Mouse (Mus musculus) liver, embryonic 16.5 days (tissue): ENCODE measurements around the gene Negr1. TPM values are rescaled to one million over a fixed set of nuclear protein-coding genes. Genes with fewer than 3 reads are reported as not detected.

Experiments
- ATAC-seq: fragments of 200-750 bp; cut with Nextera tagmentation; 2 replicates; pipeline ENCODE4 v1.8.0; 2017; ENCODE audit warnings: low read depth, mild to moderate bottlenecking, moderate number of reproducible peaks, moderate library complexity
- H3K27ac ChIP-seq: fragments of 300-500 bp; sonication (generic); 2 replicates; pipeline ENCODE4 v1.5.1; 2014; ENCODE audit warnings: mild to moderate bottlenecking, low read length
- H3K27me3 ChIP-seq: fragments of 300-500 bp; sonication (generic); 2 replicates; pipeline ENCODE4 v1.6.1; 2014; ENCODE audit warnings: low read depth, low read length, mixed read lengths; ENCODE audit not compliant: control insufficient read depth, insufficient read depth
- H3K36me3 ChIP-seq: fragments of 300-500 bp; sonication (generic); 2 replicates; pipeline ENCODE4 v1.6.1; 2014; ENCODE audit warnings: mild to moderate bottlenecking; ENCODE audit not compliant: control insufficient read depth, insufficient read depth
- H3K4me1 ChIP-seq: fragments of 300-500 bp; sonication (generic); 2 replicates; pipeline ENCODE4 v1.6.1; 2014; ENCODE audit warnings: low read depth, low read length, mixed read lengths; ENCODE audit not compliant: control insufficient read depth
- H3K4me2 ChIP-seq: fragments of 300-500 bp; sonication (generic); 2 replicates; pipeline ENCODE4 v1.6.1; 2014; ENCODE audit warnings: low read depth, low read length, mixed read lengths
- H3K4me3 ChIP-seq: fragments of 300-500 bp; sonication (generic); 2 replicates; pipeline ENCODE4 v1.5.1; 2014; ENCODE audit warnings: low read depth, mild to moderate bottlenecking, low read length
- H3K9ac ChIP-seq: fragments of 300-500 bp; sonication (generic); 2 replicates; pipeline ENCODE4 v1.6.1; 2014; ENCODE audit warnings: low read depth, low read length
- H3K9me3 ChIP-seq: fragments of 300-500 bp; sonication (generic); replicated peaks from 2 replicates; pipeline ENCODE4 v1.6.1; 2016; ENCODE audit warnings: low read length; ENCODE audit not compliant: control insufficient read depth
- WGBS: fragments of 180-500 bp; shearing (Covaris S2); extraction: QIAGEN DNeasy Blood & Tissue Kit; methylation state at CpG from one replicate; pipeline ENCODE4 v1.1.7; 2014; ENCODE audit not compliant: insufficient replicate concordance; 5-methylcytosine and 5-hydroxymethylcytosine counted together
- polyA plus RNA-seq: library from polyadenylated mRNA; unstranded; fragments of >200 nt; fragmentation: Nextera tagmentation; extraction: Ambion mirVana; gene quantifications from 2 replicates; pipeline ENCODE4 v1.2.1, GENCODE M21; 2015

Negr1 gene
- polyA plus RNA-seq, 1 experiment from 2014 or later, result 0.04 TPM

GRCm38 (mm10) chr3:156958640-156959039 lies 397.0 kb downstream of the Negr1 start:
- no peaks in the 10 kb centered on the region for H3K9me3 ChIP-seq
- no peak overlapping the region for H3K27ac ChIP-seq
- H3K4me1 ChIP-seq, result no peaks in the 10 kb centered on the region
- no peaks in the 10 kb centered on the region for H3K36me3 ChIP-seq
- no peak for ATAC-seq
- 72% methylated on average over 7 of the region's 7 CpGs for WGBS
- no peak overlapping the region for H3K4me3 ChIP-seq
- no peak overlapping the region for H3K9ac ChIP-seq
- H3K4me2 ChIP-seq, result no peak overlapping the region
- H3K27me3 ChIP-seq, result no peaks in the 10 kb centered on the region

GRCm38 (mm10) chr3:156968764-156969163 lies 407.2 kb downstream of the Negr1 start:
- Histone ChIP-seq H3K4me2 (no peak overlapping the region), H3K4me3 (no peak overlapping the region), H3K27ac (no peak overlapping the region), H3K4me1 (no peaks in the 10 kb centered on the region), H3K9ac (no peak overlapping the region), H3K9me3 (no peaks in the 10 kb centered on the region), H3K27me3 (no peaks in the 10 kb centered on the region), H3K36me3 (no peaks in the 10 kb centered on the region)
- 52% methylated on average over 2 of the region's 2 CpGs for WGBS
- ATAC-seq, result no peak

GRCm38 (mm10) chr3:156971104-156971503 lies 409.5 kb downstream of the Negr1 start:
- no peaks in the 10 kb centered on the region for H3K9me3 ChIP-seq
- 42% methylated on average over 2 of the region's 2 CpGs for WGBS
- no peak overlapping the region for H3K4me2 ChIP-seq
- no peaks in the 10 kb centered on the region for H3K27me3 ChIP-seq
- no peaks in the 10 kb centered on the region for H3K36me3 ChIP-seq
- no peak overlapping the region for H3K4me3 ChIP-seq
- no peaks in the 10 kb centered on the region for H3K4me1 ChIP-seq
- no peak overlapping the region for H3K27ac ChIP-seq
- H3K9ac ChIP-seq, result no peak overlapping the region
- ATAC-seq, result no peak

GRCm38 (mm10) chr3:156976816-156977215 lies 415.2 kb downstream of the Negr1 start:
- H3K36me3 ChIP-seq, result no peaks in the 10 kb centered on the region
- WGBS, result 41% methylated on average over 2 of the region's 2 CpGs
- no peaks in the 10 kb centered on the region for H3K4me1 ChIP-seq
- no peak overlapping the region for H3K4me2 ChIP-seq
- no peak overlapping the region for H3K4me3 ChIP-seq
- H3K9ac ChIP-seq, result no peak overlapping the region
- H3K27me3 ChIP-seq, result no peaks in the 10 kb centered on the region
- no peak overlapping the region for H3K27ac ChIP-seq
- ATAC-seq, result no peak
- H3K9me3 ChIP-seq, result no peaks in the 10 kb centered on the region

- no peaks in the 10 kb centered on the region for H3K9me3 ChIP-seq
- no peaks in the 10 kb centered on the region for H3K27me3 ChIP-seq
- H3K4me1 ChIP-seq, result no peaks in the 10 kb centered on the region
- no peak for ATAC-seq
- H3K4me3 ChIP-seq, result no peak overlapping the region
- 63% methylated on average over 11 of the region's 11 CpGs for WGBS
- no peak overlapping the region for H3K27ac ChIP-seq
- no peaks in the 10 kb centered on the region for H3K36me3 ChIP-seq
- no peak overlapping the region for H3K9ac ChIP-seq
- no peak overlapping the region for H3K4me2 ChIP-seq
Observed at GRCm38 (mm10) chr3:156980042-156980716, 418.6 kb downstream of the Negr1 start.

- ATAC-seq, result no peak
- no peak overlapping the region for H3K4me3 ChIP-seq
- no peaks in the 10 kb centered on the region for H3K36me3 ChIP-seq
- no peaks in the 10 kb centered on the region for H3K9me3 ChIP-seq
- H3K4me2 ChIP-seq, result no peak overlapping the region
- no peaks in the 10 kb centered on the region for H3K4me1 ChIP-seq
- 61% methylated on average over 4 of the region's 4 CpGs for WGBS
- H3K9ac ChIP-seq, result no peak overlapping the region
- no peaks in the 10 kb centered on the region for H3K27me3 ChIP-seq
- no peak overlapping the region for H3K27ac ChIP-seq
Observed at GRCm38 (mm10) chr3:156982102-156982501, 420.5 kb downstream of the Negr1 start.

GRCm38 (mm10) chr3:156987113-156987512 lies 425.5 kb downstream of the Negr1 start:
- H3K9ac ChIP-seq, result no peak overlapping the region
- no peak for ATAC-seq
- H3K4me1 ChIP-seq, result no peaks in the 10 kb centered on the region
- 58% methylated on average over 3 of the region's 3 CpGs for WGBS
- H3K36me3 ChIP-seq, result no peaks in the 10 kb centered on the region
- H3K27ac ChIP-seq, result no peak overlapping the region
- no peak overlapping the region for H3K4me3 ChIP-seq
- H3K27me3 ChIP-seq, result no peaks in the 10 kb centered on the region
- H3K4me2 ChIP-seq, result no peak overlapping the region
- H3K9me3 ChIP-seq, result no peaks in the 10 kb centered on the region

GRCm38 (mm10) chr3:156992171-156992570 lies 430.6 kb downstream of the Negr1 start:
- Histone ChIP-seq H3K9me3 (no peaks in the 10 kb centered on the region), H3K27ac (no peak overlapping the region), H3K27me3 (no peaks in the 10 kb centered on the region), H3K9ac (no peak overlapping the region), H3K36me3 (no peaks in the 10 kb centered on the region), H3K4me3 (no peak overlapping the region), H3K4me1 (no peaks in the 10 kb centered on the region), H3K4me2 (no peak overlapping the region)
- ATAC-seq, result no peak
- WGBS, result 48% methylated on average over 2 of the region's 2 CpGs

GRCm38 (mm10) chr3:156992811-156993210 lies 431.2 kb downstream of the Negr1 start:
- WGBS, result 33% methylated on average over 1 of the region's 1 CpGs
- H3K27ac ChIP-seq, result no peak overlapping the region
- ATAC-seq, result no peak
- no peaks in the 10 kb centered on the region for H3K9me3 ChIP-seq
- H3K4me3 ChIP-seq, result no peak overlapping the region
- no peaks in the 10 kb centered on the region for H3K36me3 ChIP-seq
- no peak overlapping the region for H3K9ac ChIP-seq
- no peaks in the 10 kb centered on the region for H3K27me3 ChIP-seq
- H3K4me2 ChIP-seq, result no peak overlapping the region
- H3K4me1 ChIP-seq, result no peaks in the 10 kb centered on the region
